Mouse (Mus musculus) cerebellum, adult 2 months (tissue): ENCODE data around the gene Lsamp.

Source experiments
- CTCF ChIP-seq: fragments of 200-500 bp; IDR thresholded peaks from 2 replicates; pipeline ENCODE4 v1.5.1; 2011; ENCODE audit warnings: low read depth, mild to moderate bottlenecking, control low read depth, low read length, moderate library complexity, borderline replicate concordance; ENCODE audit not compliant: insufficient read depth
- POLR2A ChIP-seq: fragments of 200-500 bp; IDR thresholded peaks from 2 replicates; pipeline ENCODE4 v1.6.1; 2011; ENCODE audit warnings: low read length, control low read depth, borderline replicate concordance; ENCODE audit not compliant: insufficient read depth

GRCm38 (mm10) chr16:40438876-40439275 lies 454.7 kb downstream of the Lsamp start:
- TF ChIP-seq CTCF (no peak), POLR2A (no peak)
